Comparison of ENCODE assay signal across 17 mouse cellular contexts in genomic region chr5:35920076-35920475, GRCm38 (mm10). TPM values are rescaled to one million over a fixed set of nuclear protein-coding genes. Genes with fewer than 3 reads are reported as not detected.
DNase-seq lines count a peak whose midpoint lies in the region; ATAC-seq lines count a peak whose summit lies in the region.
"Had no signal": no experiment of that assay in that cellular context is flagged by ENCODE, and none has a peak within 500 bp of the region (broad histone marks: within the 10 kb centered on the region; RNA-seq: fewer than 3 reads in every experiment).

No protein-coding gene starts in this region.

- ATAC-seq in heart, embryonic 15.5 days (replicated peaks; ENCODE audit: insufficient number of reproducible peaks, insufficient read depth, low FRiP score, low read depth): no peak
- ATAC-seq in megakaryocyte-erythroid progenitor cell, adult 5-6 weeks (replicated peaks; ENCODE audit: low FRiP score, low TSS enrichment, poor library complexity, severe bottlenecking): peak; percentile 39
- ATAC-seq: intestine, postnatal 0 days; liver, postnatal 0 days; Patski had no signal

- peak overlapping the region; percentile 99 for H3K27ac ChIP-seq in heart, embryonic 15.5 days

- no peaks in the 10 kb centered on the region for H3K27me3 ChIP-seq in heart, embryonic 15.5 days
- H3K27me3 ChIP-seq: limb, embryonic 15.5 days; Patski had no signal

- H3K4me2 ChIP-seq in heart, embryonic 15.5 days: no peak overlapping the region
- H3K4me2 ChIP-seq: limb, embryonic 15.5 days had no signal

- H3K9ac ChIP-seq in heart, embryonic 15.5 days: no peak overlapping the region
- H3K9ac ChIP-seq: limb, embryonic 15.5 days; liver, postnatal 0 days had no signal

- 53% methylated on average over 4 of the region's 4 CpGs for WGBS in heart, embryonic 15.5 days

- intact Hi-C loops in heart, postnatal 14 days (cut with DNase I): no loop called here

- no peaks in the 10 kb centered on the region for H3K9me3 ChIP-seq in heart, embryonic 15.5 days (replicated peaks)
- H3K9me3 ChIP-seq: limb, embryonic 15.5 days had no signal

- H3K4me3 ChIP-seq in heart, embryonic 15.5 days: no peak overlapping the region
- H3K4me3 ChIP-seq: limb, embryonic 15.5 days had no signal

- no peaks in the 10 kb centered on the region for H3K36me3 ChIP-seq in heart, embryonic 15.5 days
- H3K36me3 ChIP-seq: limb, embryonic 15.5 days had no signal

- peaks cover 93% of the 10 kb centered on the region for H3K4me1 ChIP-seq in heart, embryonic 15.5 days (replicated peaks)

- DNase-seq in embryo, embryonic 11 days: peak; percentile 34
- DNase-seq in embryo, embryonic 10.5 days (ENCODE audit: low spot score): no peak
- no peak for DNase-seq in heart, postnatal 14 days
- peak; percentile 25 for DNase-seq in MN1 (ENCODE audit: low spot score)
- DNase-seq in left cerebral cortex, adult 18-20 months (ENCODE audit: low spot score in 2 of 2): no peak
- no peak for DNase-seq in lung, postnatal 10 days
- DNase-seq: cerebellum, postnatal 36 days; kidney, postnatal 25 days; layer of hippocampus, adult 9-11 months; liver, postnatal 0 days; lung, postnatal 36 days; right cerebral cortex, postnatal 25 days had no signal

RNA-seq across cellular contexts. Expression of gene Afap1, which starts 27.0 kb away (rescaled TPM):
- polyA plus RNA-seq in heart, embryonic 15.5 days (2015; fragmentation: Nextera tagmentation; extraction: Ambion mirVana): 22.6 and 27.1 TPM in 2 replicates
- 10 to 100 TPM; 28.3 to 28.7 TPM for total RNA-seq in heart, postnatal 14 days (2021)
- 2.3 and 2.8 TPM in 2 replicates for total RNA-seq in megakaryocyte-erythroid progenitor cell, adult 5-6 weeks (2014; fragmentation: Nextera tagmentation)
- 0.33 and 2.4 TPM in 2 replicates for total RNA-seq in megakaryocyte-erythroid progenitor cell, adult 5-6 weeks (2017)
- 10 to 100 TPM; 28.3 to 29.1 TPM for total RNA-seq in left cerebral cortex, adult 18-20 months (2021)

Comparison
In these comparisons a context has a peak if more than half of its experiments do, and no peak if none do; other contexts are left out.
1. DNase-seq: peak in embryo, embryonic 11 days (single experiment) and MN1 (single experiment); none in embryo, embryonic 10.5 days (single experiment), heart, postnatal 14 days (0 of 2), left cerebral cortex, adult 18-20 months (0 of 2) and lung, postnatal 10 days (single experiment).
2. RNA of gene Afap1, which starts 27.0 kb away (total RNA-seq): 28.3 to 29.1 TPM in left cerebral cortex, adult 18-20 months and 28.3 to 28.7 TPM in heart, postnatal 14 days; 0.33 to 2.8 TPM in megakaryocyte-erythroid progenitor cell, adult 5-6 weeks; every median in the first group is over 4 times any median in the second.